12 mouse cellular contexts compared by ENCODE assay signal in the genomic region with DNA sequence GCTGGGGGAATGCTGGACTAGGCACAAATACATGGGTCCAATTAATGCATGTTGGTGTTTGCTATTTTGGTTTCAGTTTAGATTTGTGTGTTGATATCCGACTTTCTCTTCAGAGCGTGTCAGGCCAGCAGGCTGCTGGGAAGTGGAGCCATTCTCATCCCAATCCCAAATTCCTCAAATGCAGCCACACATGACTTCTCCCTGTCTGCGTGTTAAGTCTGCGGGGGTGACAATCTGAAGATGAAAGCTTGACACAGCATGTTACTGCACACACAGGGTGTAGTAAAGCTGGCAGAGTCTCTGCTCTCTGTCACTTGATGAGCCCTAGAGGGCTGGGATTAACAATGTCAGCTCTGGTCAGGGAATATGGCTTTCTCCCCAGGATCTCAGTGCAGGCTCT. TPM values are rescaled to one million over a fixed set of nuclear protein-coding genes. Genes with fewer than 3 reads are reported as not detected.
A peak's percentile ranks its signal among the peaks of the same experiment; 100 is the strongest.
DNase-seq lines count a peak whose midpoint lies in the region; ATAC-seq and TF ChIP-seq lines count a peak whose summit lies in the region.
"Had no signal": no experiment of that assay in that cellular context is flagged by ENCODE, and none has a peak within 500 bp of the region (broad histone marks: within the 10 kb centered on the region; RNA-seq: fewer than 3 reads in every experiment).

No protein-coding gene starts in this region.

- no peak for TF ChIP-seq EP300 in lung, postnatal 0 days (IDR thresholded peaks at IDR 0.05)

- TF ChIP-seq CTCF in lung, postnatal 0 days (IDR thresholded peaks at IDR 0.05) = no peak

- peak; percentile 73 for DNase-seq in heart, embryonic 10.5 days (ENCODE audit: low spot score)
- no peak for DNase-seq in heart, postnatal 25 days (ENCODE audit: low spot score)
- no peak for DNase-seq in lung, postnatal 0 days (ENCODE audit: low spot score)
- no peak for DNase-seq in lung, postnatal 4 days
- no peak for DNase-seq in hindbrain, embryonic 11.5 days (ENCODE audit: low spot score)
- no peak for DNase-seq in thymus, postnatal 10 days (ENCODE audit: low spot score in 2 of 2)
- no peak for DNase-seq in testis, postnatal 14 days (ENCODE audit: low spot score)
- DNase-seq: B cell, adult 2 months; cerebellum, adult 2 months had no signal

- H3K27me3 ChIP-seq in heart, embryonic 10.5 days (ENCODE audit: insufficient read depth, poor library complexity, severe bottlenecking) = no peaks in the 10 kb centered on the region
- H3K27me3 ChIP-seq in lung, postnatal 0 days (replicated peaks; ENCODE audit: insufficient read depth, low read length) = no peaks in the 10 kb centered on the region
- H3K27me3 ChIP-seq in hindbrain, embryonic 11.5 days (ENCODE audit: control insufficient read depth, insufficient read depth, low read length) = no peaks in the 10 kb centered on the region
- H3K27me3 ChIP-seq in midbrain, embryonic 16.5 days (ENCODE audit: control insufficient read depth, insufficient read depth, low read depth, low read length) = no peaks in the 10 kb centered on the region
- H3K27me3 ChIP-seq: heart, embryonic 15.5 days; liver, embryonic 15.5 days had no signal

- peak overlapping the region; percentile 78 for H3K27ac ChIP-seq in heart, embryonic 10.5 days
- H3K27ac ChIP-seq in lung, postnatal 0 days (ENCODE audit: low read length) = no peak overlapping the region
- 0 out of 2 replicates have a peak overlapping the region, but pooled peaks have one; percentile 17 for H3K27ac ChIP-seq in hindbrain, embryonic 11.5 days (ENCODE audit: low read depth, low read length)
- no peak overlapping the region for H3K27ac ChIP-seq in midbrain, embryonic 16.5 days (ENCODE audit: low read length)
- H3K27ac ChIP-seq: liver, embryonic 15.5 days had no signal

- 0 out of 2 replicates have a peak, but pooled peaks have one; percentile 21 for ATAC-seq in lung, postnatal 0 days
- ATAC-seq in hindbrain, embryonic 11.5 days (ENCODE audit: low FRiP score) = peak; percentile 55
- peak; percentile 39; the same call in 1 of the 2 replicates for ATAC-seq in midbrain, embryonic 16.5 days

- H3K4me1 ChIP-seq in heart, embryonic 10.5 days = peaks cover 38% of the 10 kb centered on the region
- peaks cover 8% of the 10 kb centered on the region for H3K4me1 ChIP-seq in lung, postnatal 0 days (ENCODE audit: insufficient read depth, low read depth, low read length)
- peaks cover 7% of the 10 kb centered on the region for H3K4me1 ChIP-seq in hindbrain, embryonic 11.5 days (replicated peaks; ENCODE audit: control insufficient read depth, insufficient read depth, low read length)
- H3K4me1 ChIP-seq in midbrain, embryonic 16.5 days (ENCODE audit: control insufficient read depth, insufficient read depth, low read length) = peaks cover 5% of the 10 kb centered on the region
- H3K4me1 ChIP-seq: liver, embryonic 15.5 days had no signal

- intact Hi-C loops in heart, postnatal 25 days (cut with DNase I) = no loop called here

- WGBS in heart, embryonic 10.5 days = 33% methylated on average over 4 of the region's 4 CpGs
- 53% methylated on average over 4 of the region's 4 CpGs for WGBS in lung, postnatal 0 days
- WGBS in hindbrain, embryonic 11.5 days = 17% methylated on average over 4 of the region's 4 CpGs
- WGBS in midbrain, embryonic 16.5 days = 8% methylated on average over 4 of the region's 4 CpGs

- no peak overlapping the region for H3K9ac ChIP-seq in lung, postnatal 0 days (replicated peaks; ENCODE audit: low read depth)
- peak overlapping the region; percentile 28; the same call in 1 of the 2 replicates for H3K9ac ChIP-seq in hindbrain, embryonic 11.5 days (ENCODE audit: low read depth, low read length)
- H3K9ac ChIP-seq in midbrain, embryonic 16.5 days (ENCODE audit: low read depth, low read length) = 0 out of 2 replicates have a peak overlapping the region, but pooled peaks have one; percentile 21
- H3K9ac ChIP-seq: heart, embryonic 15.5 days; liver, embryonic 15.5 days had no signal

- H3K9me3 ChIP-seq in heart, embryonic 10.5 days = no peaks in the 10 kb centered on the region
- H3K9me3 ChIP-seq in lung, postnatal 0 days (ENCODE audit: low read length) = no peaks in the 10 kb centered on the region
- no peaks in the 10 kb centered on the region for H3K9me3 ChIP-seq in hindbrain, embryonic 11.5 days (ENCODE audit: control insufficient read depth, low read length)
- H3K9me3 ChIP-seq in midbrain, embryonic 16.5 days (replicated peaks; ENCODE audit: control insufficient read depth, low read length, poor library complexity, severe bottlenecking) = no peaks in the 10 kb centered on the region
- H3K9me3 ChIP-seq: heart, embryonic 15.5 days; liver, embryonic 15.5 days had no signal

- no peak overlapping the region; the same call in 1 of the 2 replicates for H3K4me2 ChIP-seq in lung, postnatal 0 days (replicated peaks; ENCODE audit: low read depth, low read length)
- H3K4me2 ChIP-seq in hindbrain, embryonic 11.5 days (replicated peaks; ENCODE audit: low read depth, low read length) = 0 out of 2 replicates have a peak overlapping the region, but pooled peaks have one; percentile 19
- no peak overlapping the region for H3K4me2 ChIP-seq in midbrain, embryonic 16.5 days (ENCODE audit: low read length)
- H3K4me2 ChIP-seq: heart, embryonic 15.5 days; liver, embryonic 15.5 days had no signal

- no peak overlapping the region for H3K4me3 ChIP-seq in heart, embryonic 10.5 days
- no peak overlapping the region for H3K4me3 ChIP-seq in lung, postnatal 0 days (ENCODE audit: low read depth, low read length)
- H3K4me3 ChIP-seq in hindbrain, embryonic 11.5 days (ENCODE audit: low read depth, low read length) = no peak overlapping the region
- H3K4me3 ChIP-seq in midbrain, embryonic 16.5 days (ENCODE audit: low read depth, low read length) = no peak overlapping the region
- H3K4me3 ChIP-seq: heart, embryonic 15.5 days; liver, embryonic 15.5 days had no signal

- no peaks in the 10 kb centered on the region for H3K36me3 ChIP-seq in heart, embryonic 10.5 days
- no peaks in the 10 kb centered on the region for H3K36me3 ChIP-seq in lung, postnatal 0 days (ENCODE audit: insufficient read depth, low read length)
- no peaks in the 10 kb centered on the region for H3K36me3 ChIP-seq in hindbrain, embryonic 11.5 days (ENCODE audit: control insufficient read depth, insufficient read depth, low read length)
- H3K36me3 ChIP-seq in midbrain, embryonic 16.5 days (ENCODE audit: control insufficient read depth, insufficient read depth, low read length) = no peaks in the 10 kb centered on the region
- H3K36me3 ChIP-seq: heart, embryonic 15.5 days; liver, embryonic 15.5 days had no signal

RNA-seq across cellular contexts. Expression of a gene that starts 20.0 kb away (rescaled TPM):
- 58.3 and 65.9 TPM in 2 replicates for polyA plus RNA-seq in heart, embryonic 10.5 days (2016; fragmentation: Nextera tagmentation; extraction: Ambion mirVana)
- total RNA-seq in heart, postnatal 25 days (2021) = 10 to 100 TPM; 35.8 to 50.2 TPM
- polyA plus RNA-seq in lung, postnatal 0 days (2015; fragmentation: Nextera tagmentation; extraction: Ambion mirVana) = 80.4 and 86.7 TPM in 2 replicates
- polyA plus RNA-seq in hindbrain, embryonic 11.5 days (2014; fragmentation: Nextera tagmentation; extraction: Ambion mirVana) = 30.1 and 33.4 TPM in 2 replicates
- polyA plus RNA-seq in midbrain, embryonic 16.5 days (2015; fragmentation: Nextera tagmentation; extraction: Ambion mirVana) = 11.3 and 12.4 TPM in 2 replicates

Comparison
In these comparisons a context has a peak if more than half of its experiments do, and no peak if none do; other contexts are left out.
1. H3K27ac ChIP-seq: peak in heart, embryonic 10.5 days (single experiment) and hindbrain, embryonic 11.5 days (single experiment); none in lung, postnatal 0 days (single experiment) and midbrain, embryonic 16.5 days (single experiment).
2. Peak in every context shown above with its lines, with median percentiles within 50 percentile points of each other: ATAC-seq.